Mouse (Mus musculus): Measurements from ENCODE around the gene Wdr5b. TPM values are rescaled to one million over a fixed set of nuclear protein-coding genes. Genes with fewer than 3 reads are reported as not detected.

The Wdr5b gene
- total RNA-seq, 2 experiments from 2014 or later: 3.1 to 4.4 TPM

GRCm38 (mm10) chr16:36071071-36071449 lies 30.1 kb downstream of the Wdr5b start:
- no peak for DNase-seq

GRCm38 (mm10) chr16:36071450-36072379 lies 30.7 kb downstream of the Wdr5b start, which contains the start of the genes Fam162a and Ccdc58:
Gene Fam162a (minus strand): TSS chr16:36071594.
Gene Ccdc58 (plus strand): TSS chr16:36071685.
- peak; percentile 96 for DNase-seq

GRCm38 (mm10) chr16:36072410-36073011 lies 31.5 kb downstream of the Wdr5b start:
- no peak for DNase-seq

- DNase-seq: no peak
These were observed 33.8 kb downstream of the Wdr5b start for GRCm38 (mm10) chr16:36074772-36075171.

GRCm38 (mm10) chr16:36079916-36080315 lies 38.9 kb downstream of the Wdr5b start:
- DNase-seq: no peak

GRCm38 (mm10) chr16:36087846-36088245 lies 46.9 kb downstream of the Wdr5b start:
- DNase-seq: no peak

- DNase-seq: no peak
These were observed 48.1 kb downstream of the Wdr5b start for GRCm38 (mm10) chr16:36089065-36089464.

- no peak for DNase-seq
These were observed 49.0 kb downstream of the Wdr5b start for GRCm38 (mm10) chr16:36089850-36090616.

- DNase-seq: no peak
These were observed 50.0 kb downstream of the Wdr5b start for GRCm38 (mm10) chr16:36090785-36091509.

Other genes with a start within 250 kb of the Wdr5b start
- 1 to 10 TPM; 3.6 to 4.5 TPM for gene Parp14, start 169.6 kb upstream of the Wdr5b start, total RNA-seq (2021)
- gene Parp9, start 102.7 kb upstream of the Wdr5b start, total RNA-seq (2021): 1 to 10 TPM; 6.2 to 6.8 TPM
- gene Dtx3l, start 102.0 kb upstream of the Wdr5b start, total RNA-seq (2021): 1 to 10 TPM; 4.8 to 5.0 TPM
- 10 to 100 TPM; 91.4 to 93.6 TPM for gene Kpna1, start 62.4 kb upstream of the Wdr5b start, total RNA-seq (2021)
- gene Fam162a, start 30.4 kb downstream of the Wdr5b start, total RNA-seq (2021): 100 to 1,000 TPM; 130 to 134 TPM
- gene Ccdc58, start 30.5 kb downstream of the Wdr5b start, total RNA-seq (2021): 10 to 100 TPM; 36.4 to 42.3 TPM
- gene Csta1, start 90.1 kb downstream of the Wdr5b start, total RNA-seq (2021): not detected
- gene Stfa2l1, start 115.6 kb downstream of the Wdr5b start, total RNA-seq (2021): 1 to 10 TPM in 1 of 2 experiments, not detected in 1; 7.2 TPM
- 10 to 100 TPM in 1 of 2 experiments, not detected in 1; 11.8 TPM for gene Gm5483, start 143.0 kb downstream of the Wdr5b start, total RNA-seq (2021)
- not detected for gene Gm5416, start 169.2 kb downstream of the Wdr5b start, total RNA-seq (2021)
- gene 2010005H15Rik, start 180.3 kb downstream of the Wdr5b start, total RNA-seq (2021): 1 to 10 TPM in 1 of 2 experiments, not detected in 1; 1.3 TPM
- 10 to 100 TPM in 1 of 2 experiments, not detected in 1; 10.4 TPM for gene Stfa1, start 235.8 kb downstream of the Wdr5b start, total RNA-seq (2021)

Measured in gastrocnemius, postnatal 10 days (tissue).